Mouse (Mus musculus) CH12.LX (cell line): ENCODE results near the gene 1700022I11Rik. TPM values are rescaled to one million over a fixed set of nuclear protein-coding genes. Genes with fewer than 3 reads are reported as not detected.

ENCODE experiments used
- DNase-seq: peaks from one replicate; pipeline ENCODE4 v3.0.0-alpha.2; 2013; ENCODE audit errors: extremely low read depth
- H3K27ac ChIP-seq: 2 replicates; pipeline ENCODE4 v1.5.1; 2012; ENCODE audit warnings: low read depth, mild to moderate bottlenecking, control low read depth, moderate library complexity; ENCODE audit not compliant: insufficient read depth
- H3K27me3 ChIP-seq: replicated peaks from 2 replicates; pipeline ENCODE3; 2012; ENCODE audit warnings: inconsistent platforms
- H3K36me3 ChIP-seq, 2 experiments: replicated peaks in 1 of 2; 2 replicates each; pipeline versions ENCODE3 to v1.6.1; 2012; ENCODE audit warnings: inconsistent platforms in 1 of 2, low read length in 1 of 2, mild to moderate bottlenecking in 1 of 2, mixed read lengths in 1 of 2, moderate library complexity in 1 of 2; ENCODE audit not compliant: control insufficient read depth in 1 of 2, insufficient read depth in 1 of 2
- H3K4me1 ChIP-seq, 2 experiments: 2 replicates each; pipeline ENCODE4 v1.6.1; 2012; ENCODE audit warnings: inconsistent platforms in 1 of 2, moderate library complexity in 1 of 2; ENCODE audit not compliant: insufficient read depth in 2 of 2, control insufficient read depth in 1 of 2
- H3K4me2 ChIP-seq: 2 replicates; pipeline ENCODE4 v1.6.1; 2012; ENCODE audit warnings: low read depth, mild to moderate bottlenecking, control low read depth; ENCODE audit not compliant: poor library complexity, insufficient read depth, severe bottlenecking
- H3K4me3 ChIP-seq, 3 experiments: fragments of 150-350 bp in 1 of 3; sonication (generic) in 1 of 3; replicated peaks in 1 of 3; 2 replicates each; pipeline versions ENCODE3 to v1.5.1; 2011 to 2012; ENCODE audit warnings: low read depth in 2 of 3, low read length in 2 of 3, mild to moderate bottlenecking in 2 of 3, moderate library complexity in 2 of 3, control low read depth in 1 of 3, improper control_type of control experiment in 1 of 3, inconsistent platforms in 1 of 3, mixed read lengths in 1 of 3; ENCODE audit not compliant: poor library complexity in 1 of 3
- H3K79me2 ChIP-seq: replicated peaks from 2 replicates; pipeline ENCODE4 v1.6.1; 2012; ENCODE audit warnings: mild to moderate bottlenecking, moderate library complexity; ENCODE audit not compliant: control insufficient read depth, poor library complexity, insufficient read depth, severe bottlenecking; ENCODE audit errors: extremely low read depth
- H3K9ac ChIP-seq: 2 replicates; pipeline ENCODE4 v1.6.1; 2012; ENCODE audit warnings: low read depth, mild to moderate bottlenecking, control low read depth, moderate library complexity; ENCODE audit not compliant: insufficient read depth
- H3K9me3 ChIP-seq: replicated peaks from 2 replicates; pipeline ENCODE3; 2012; ENCODE audit warnings: low read length, inconsistent platforms, mixed read lengths
- BHLHE40 ChIP-seq: IDR thresholded peaks from 2 replicates; pipeline ENCODE4 v1.6.1; 2011; ENCODE audit warnings: mild to moderate bottlenecking, low read depth, low read length, improper control_type of control experiment
- CTCF ChIP-seq, 2 experiments: IDR thresholded peaks in 1 of 2; conservative IDR thresholded peaks in 1 of 2; 2 replicates each; pipeline ENCODE4 v1.5.1; 2011 to 2012; ENCODE audit warnings: low read depth in 2 of 2, low read length in 2 of 2, improper control_type of control experiment in 1 of 2, inconsistent platforms in 1 of 2, mild to moderate bottlenecking in 1 of 2, moderate library complexity in 1 of 2
- E2F4 ChIP-seq: IDR thresholded peaks from 2 replicates; pipeline ENCODE4 v1.6.1; 2011; ENCODE audit warnings: low read depth, low read length, improper control_type of control experiment; ENCODE audit not compliant: insufficient replicate concordance
- ELF1 ChIP-seq: IDR thresholded peaks from 2 replicates; pipeline ENCODE4 v1.6.1; 2014; ENCODE audit warnings: low read depth, mild to moderate bottlenecking, inconsistent platforms, low read length, improper control_type of control experiment
- EP300 ChIP-seq: IDR thresholded peaks from 2 replicates; pipeline ENCODE4 v1.6.1; 2011; ENCODE audit warnings: low read length, improper control_type of control experiment
- ETS1 ChIP-seq: conservative IDR thresholded peaks from 2 replicates; pipeline ENCODE4 v1.6.1; 2012; ENCODE audit warnings: low read depth, mild to moderate bottlenecking, inconsistent platforms, low read length, improper control_type of control experiment, moderate library complexity
- GABPA ChIP-seq: IDR thresholded peaks from 2 replicates; pipeline ENCODE4 v1.6.1; 2012; ENCODE audit warnings: low read depth, low read length, improper control_type of control experiment, inconsistent platforms; ENCODE audit not compliant: insufficient replicate concordance
- IRF4 ChIP-seq: IDR thresholded peaks from 2 replicates; pipeline ENCODE4 v1.6.1; 2014; ENCODE audit warnings: low read depth, mild to moderate bottlenecking, inconsistent platforms, low read length, improper control_type of control experiment
- JUND ChIP-seq: conservative IDR thresholded peaks from 2 replicates; pipeline ENCODE4 v1.6.1; 2011; ENCODE audit warnings: low read depth, low read length, improper control_type of control experiment
- MAX ChIP-seq: IDR thresholded peaks from 2 replicates; pipeline ENCODE4 v1.6.1; 2011; ENCODE audit warnings: low read length, improper control_type of control experiment
- MAZ ChIP-seq: IDR thresholded peaks from 2 replicates; pipeline ENCODE4 v1.6.1; 2012; ENCODE audit warnings: low read depth, mild to moderate bottlenecking, inconsistent platforms, low read length, improper control_type of control experiment, moderate library complexity
- MEF2A ChIP-seq: IDR thresholded peaks from 2 replicates; pipeline ENCODE4 v1.6.1; 2014; ENCODE audit warnings: low read depth, mild to moderate bottlenecking, inconsistent platforms, low read length, improper control_type of control experiment, borderline replicate concordance
- NELFE ChIP-seq: IDR thresholded peaks from 2 replicates; pipeline ENCODE4 v1.6.1; 2011; ENCODE audit warnings: low read depth, low read length, improper control_type of control experiment
- NRF1 ChIP-seq: IDR thresholded peaks from 2 replicates; pipeline ENCODE4 v1.6.1; 2014; ENCODE audit warnings: low read depth, mild to moderate bottlenecking, inconsistent platforms, low read length, improper control_type of control experiment, moderate library complexity
- POLR2A ChIP-seq: IDR thresholded peaks from 2 replicates; pipeline ENCODE4 v1.6.1; 2011; ENCODE audit warnings: low read depth, mild to moderate bottlenecking, improper control_type of control experiment, low read length
- POLR2AphosphoS2 ChIP-seq: IDR thresholded peaks from 2 replicates; pipeline ENCODE4 v1.6.1; 2011; ENCODE audit warnings: low read depth, low read length, improper control_type of control experiment
- RAD21 ChIP-seq: IDR thresholded peaks from 2 replicates; pipeline ENCODE4 v1.6.1; 2011; ENCODE audit warnings: low read depth, mild to moderate bottlenecking, low read length, improper control_type of control experiment, moderate library complexity
- RCOR1 ChIP-seq: conservative IDR thresholded peaks from 2 replicates; pipeline ENCODE4 v1.6.1; 2012; ENCODE audit warnings: low read depth, mild to moderate bottlenecking, inconsistent platforms, low read length, improper control_type of control experiment
- SIN3A ChIP-seq: IDR thresholded peaks from 2 replicates; pipeline ENCODE4 v1.6.1; 2012; ENCODE audit warnings: low read length, improper control_type of control experiment, inconsistent platforms
- SMC3 ChIP-seq: IDR thresholded peaks from 2 replicates; pipeline ENCODE4 v1.6.1; 2011; ENCODE audit warnings: low read depth, low read length, improper control_type of control experiment
- TBP ChIP-seq: conservative IDR thresholded peaks from 2 replicates; pipeline ENCODE4 v1.6.1; 2011; ENCODE audit warnings: low read depth, low read length, improper control_type of control experiment
- TCF12 ChIP-seq: IDR thresholded peaks from 2 replicates; pipeline ENCODE4 v1.6.1; 2014; ENCODE audit warnings: low read depth, mild to moderate bottlenecking, inconsistent platforms, low read length, improper control_type of control experiment
- USF2 ChIP-seq: conservative IDR thresholded peaks from 2 replicates; pipeline ENCODE4 v1.6.1; 2011; ENCODE audit warnings: low read depth, low read length, improper control_type of control experiment
- ZC3H11A ChIP-seq: IDR thresholded peaks from 2 replicates; pipeline ENCODE4 v1.6.1; 2012; ENCODE audit warnings: low read depth, mild to moderate bottlenecking, inconsistent platforms, low read length, improper control_type of control experiment
- ZKSCAN1 ChIP-seq: IDR thresholded peaks from 2 replicates; pipeline ENCODE4 v1.6.1; 2012; ENCODE audit warnings: low read depth, inconsistent platforms, low read length, improper control_type of control experiment, borderline replicate concordance
- ZMIZ1 ChIP-seq: IDR thresholded peaks from 2 replicates; pipeline ENCODE4 v1.6.1; 2012; ENCODE audit warnings: low read depth, mild to moderate bottlenecking, inconsistent platforms, low read length, improper control_type of control experiment
- ZNF384 ChIP-seq: IDR thresholded peaks from 2 replicates; pipeline ENCODE4 v1.6.1; 2012; ENCODE audit warnings: low read depth, low read length, improper control_type of control experiment, inconsistent platforms
- dilution Hi-C: fragments of 300-500 bp; cut with MboI; formaldehyde crosslinking; loops from 2 replicates; pipeline ENCODE4 v1.14.3; 2020; ENCODE audit warnings: low sequenced_read_pairs; ENCODE audit not compliant: extremely low pct_unique_long_range_greater_than_20kb, extremely low pct_ligation_motif_present
- in situ Hi-C: fragments of 300-500 bp; cut with MboI; formaldehyde crosslinking; loops from 3 replicates; pipeline ENCODE4 v1.14.3; 2019; ENCODE audit warnings: low sequenced_read_pairs, low pct_ligation_motif_present, low pct_unique_long_range_greater_than_20kb, mixed read lengths
- polyA plus RNA-seq: library from polyadenylated mRNA; unstranded; fragments of >175 nt; gene quantifications from 2 replicates; pipeline ENCODE4 v1.2.1, GENCODE M21; 2012; ENCODE audit warnings: low read depth; ENCODE audit not compliant: insufficient read length
- total RNA-seq, 2 experiments: library from RNA; depleted of rRNA; stranded (reverse); fragments of 300-350 nt in 1 of 2; fragments of >200 nt in 1 of 2; gene quantifications; 2 replicates each; pipeline ENCODE4 v1.2.3; 2012 to 2014

1700022I11Rik gene
- total and polyA plus RNA-seq, 3 experiments = 0.24 to 0.55 TPM; not detected in 1

GRCm38 (mm10) chr4:42945043-42945442 lies 24.4 kb upstream of the 1700022I11Rik start:
- H3K27ac ChIP-seq = no peak overlapping the region
- H3K27me3 ChIP-seq = peaks cover 80% of the 10 kb centered on the region
- TF ChIP-seq IRF4 (no peak), MAZ (no peak), NRF1 (no peak), EP300 (no peak), ETS1 (no peak), ZNF384 (no peak), POLR2AphosphoS2 (no peak), BHLHE40 (no peak)
- H3K9me3 ChIP-seq = no peaks in the 10 kb centered on the region
- peaks cover 5 to 21% of the 10 kb centered on the region in 2 experiments for H3K4me1 ChIP-seq
- no peak overlapping the region for H3K4me3 ChIP-seq
- dilution Hi-C loops = no loop called here
- no peaks in the 10 kb centered on the region for H3K36me3 ChIP-seq
- DNase-seq = no peak
- no peak overlapping the region for H3K4me2 ChIP-seq
- no peak overlapping the region for H3K9ac ChIP-seq
- H3K79me2 ChIP-seq = no peaks in the 10 kb centered on the region
- in situ Hi-C loops = no loop called here

- TF ChIP-seq ZMIZ1 = no peak
- TF ChIP-seq NELFE = no peak
- no peak for TF ChIP-seq TBP
- no peak for TF ChIP-seq ETS1
- TF ChIP-seq SMC3 = no peak
- TF ChIP-seq E2F4 = no peak
- Histone ChIP-seq H3K4me2 (no peak overlapping the region), H3K9ac (no peak overlapping the region), H3K79me2 (no peaks in the 10 kb centered on the region), H3K9me3 (no peaks in the 10 kb centered on the region), H3K4me3 (no peak overlapping the region), H3K36me3 (no peaks in the 10 kb centered on the region), H3K4me1 (peaks cover 7 to 24% of the 10 kb centered on the region in 2 experiments), H3K27ac (no peak overlapping the region), H3K27me3 (peaks cover 76% of the 10 kb centered on the region)
- no peak for DNase-seq
- dilution Hi-C loops = no loop called here
- in situ Hi-C loops = no loop called here
Measured at GRCm38 (mm10) chr4:42945445-42945844, 24.0 kb upstream of the 1700022I11Rik start.

- H3K9ac ChIP-seq = no peak overlapping the region
- H3K4me1 ChIP-seq = peaks cover 9 to 28% of the 10 kb centered on the region in 2 experiments
- no peak overlapping the region for H3K4me2 ChIP-seq
- no peak overlapping the region for H3K27ac ChIP-seq
- H3K36me3 ChIP-seq = no peaks in the 10 kb centered on the region
- no peaks in the 10 kb centered on the region for H3K9me3 ChIP-seq
- no peaks in the 10 kb centered on the region for H3K79me2 ChIP-seq
- DNase-seq = peak; percentile 44
- H3K27me3 ChIP-seq = peaks cover 71% of the 10 kb centered on the region
- no peak overlapping the region for H3K4me3 ChIP-seq
- dilution Hi-C loops (no loop called here), in situ Hi-C loops (no loop called here)
- TF ChIP-seq GABPA = no peak
- TF ChIP-seq ZC3H11A = no peak
- TF ChIP-seq ELF1 = no peak
- no peak for TF ChIP-seq E2F4
- TF ChIP-seq USF2 = no peak
- TF ChIP-seq RCOR1 = no peak
- TF ChIP-seq SMC3 = peak; percentile 62
- TF ChIP-seq RAD21 = peak; percentile 24
- no peak for TF ChIP-seq MEF2A
- no peak for TF ChIP-seq ZKSCAN1
- TF ChIP-seq MAX = no peak
- TF ChIP-seq TCF12 = no peak
- TF ChIP-seq SIN3A = no peak
- no peak for TF ChIP-seq TBP
- TF ChIP-seq POLR2A = no peak
- TF ChIP-seq MAZ = no peak
- TF ChIP-seq CTCF (conservative IDR thresholded peaks at IDR 0.05 in 1 of 2, IDR thresholded peaks at IDR 0.05 in 1 of 2; ENCODE audit: low read depth in 2 of 2, low read length in 2 of 2) = peak; percentile 32 to 71; a peak in 3 of 4 replicates
- TF ChIP-seq JUND = no peak
Measured at GRCm38 (mm10) chr4:42945952-42946351, 23.5 kb upstream of the 1700022I11Rik start.
